Mouse (Mus musculus) embryonic facial prominence, embryonic 11.5 days (tissue): Measurements from ENCODE around the gene Fbxo48. TPM values are rescaled to one million over a fixed set of nuclear protein-coding genes. Genes with fewer than 3 reads are reported as not detected.

Source experiments
- ATAC-seq: fragments of 200-750 bp; cut with Nextera tagmentation; replicated peaks from 2 replicates; pipeline ENCODE4 v1.8.0; 2017; ENCODE audit warnings: low read depth; ENCODE audit not compliant: insufficient number of reproducible peaks, low FRiP score, low TSS enrichment
- DNase-seq: peaks from one replicate; pipeline ENCODE4 v3.0.0-alpha.2; 2015; ENCODE audit warnings: low spot score
- H3K27ac ChIP-seq: fragments of 300-500 bp; sonication (generic); replicated peaks from 2 replicates; pipeline ENCODE4 v1.5.1; 2014; ENCODE audit warnings: mild to moderate bottlenecking, low read depth, low read length, control low read depth
- H3K27me3 ChIP-seq: fragments of 300-500 bp; sonication (generic); 2 replicates; pipeline ENCODE4 v1.6.1; 2014; ENCODE audit warnings: mild to moderate bottlenecking, low read length, moderate library complexity, mixed read lengths; ENCODE audit not compliant: control insufficient read depth, insufficient read depth
- H3K36me3 ChIP-seq: fragments of 300-500 bp; sonication (generic); replicated peaks from 2 replicates; pipeline ENCODE4 v1.6.1; 2014; ENCODE audit warnings: low read depth, mild to moderate bottlenecking, low read length, moderate library complexity, mixed read lengths; ENCODE audit not compliant: control insufficient read depth, insufficient read depth
- H3K4me1 ChIP-seq: fragments of 300-500 bp; sonication (generic); 2 replicates; pipeline ENCODE4 v1.6.1; 2014; ENCODE audit warnings: low read length, mixed read lengths; ENCODE audit not compliant: control insufficient read depth, insufficient read depth
- H3K4me2 ChIP-seq: fragments of 300-500 bp; sonication (generic); 2 replicates; pipeline ENCODE4 v1.6.1; 2014; ENCODE audit warnings: low read depth, mild to moderate bottlenecking, control low read depth, low read length, moderate library complexity
- H3K4me3 ChIP-seq: fragments of 300-500 bp; sonication (generic); 2 replicates; pipeline ENCODE4 v1.5.1; 2014; ENCODE audit warnings: low read depth, low read length, control low read depth
- H3K9ac ChIP-seq: fragments of 300-500 bp; sonication (generic); replicated peaks from 2 replicates; pipeline ENCODE4 v1.6.1; 2014; ENCODE audit warnings: mild to moderate bottlenecking, control low read depth, low read length
- H3K9me3 ChIP-seq: fragments of 300-500 bp; sonication (generic); replicated peaks from 2 replicates; pipeline ENCODE4 v1.6.1; 2016; ENCODE audit warnings: mild to moderate bottlenecking, low read length, inconsistent platforms, mixed read lengths; ENCODE audit not compliant: control insufficient read depth
- WGBS: fragments of 180-500 bp; shearing (Covaris S2); extraction: QIAGEN DNeasy Blood & Tissue Kit; methylation state at CpG from one replicate; pipeline ENCODE4 v1.1.7; 2014; 5-methylcytosine and 5-hydroxymethylcytosine counted together
- polyA plus RNA-seq: library from polyadenylated mRNA; unstranded; fragments of >200 nt; fragmentation: Nextera tagmentation; extraction: Ambion mirVana; gene quantifications from 2 replicates; pipeline ENCODE4 v1.2.1, GENCODE M21; 2014

Fbxo48 gene
- polyA plus RNA-seq, 1 experiment from 2014 or later: 1.9 TPM

DNA sequence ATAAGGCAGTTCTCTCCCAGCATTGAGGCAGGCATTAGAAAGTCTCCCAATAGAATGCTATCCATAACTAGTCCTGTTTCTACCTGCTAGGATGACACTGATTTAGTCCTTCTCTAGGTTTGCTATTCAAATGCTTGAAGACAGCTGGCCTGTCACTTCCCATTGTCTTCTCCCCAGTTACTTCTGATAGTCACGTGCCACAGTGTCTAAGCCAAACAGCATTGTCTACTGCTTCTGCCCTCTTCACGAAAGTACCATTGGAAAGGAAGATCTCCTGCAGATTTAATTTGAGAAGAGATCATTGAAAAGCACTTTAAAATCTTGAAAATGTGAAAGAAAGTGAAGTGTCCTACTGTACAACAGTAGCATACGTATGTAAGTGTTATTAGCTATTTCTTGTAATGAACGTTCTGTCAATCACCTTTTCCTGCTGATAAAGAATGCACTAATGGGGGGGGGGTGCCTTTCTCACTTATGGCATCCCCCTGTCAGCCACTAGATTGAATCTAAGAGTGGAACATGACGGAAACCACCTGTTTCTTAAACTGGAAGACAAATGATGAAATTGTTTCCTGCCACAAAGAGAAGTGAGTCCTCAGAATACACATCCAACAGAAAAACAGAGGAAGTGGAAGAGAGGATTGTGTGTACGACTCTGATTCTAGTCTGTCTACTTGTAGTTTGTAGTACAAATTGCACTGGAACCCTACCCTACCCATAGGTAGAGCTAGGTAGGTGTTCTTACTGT lies 5.1 kb downstream of the Fbxo48 start:
- no peak overlapping the region for H3K9ac ChIP-seq
- ATAC-seq: no peak
- no peak overlapping the region for H3K27ac ChIP-seq
- H3K4me3 ChIP-seq: no peak overlapping the region
- no peaks in the 10 kb centered on the region for H3K36me3 ChIP-seq
- no peaks in the 10 kb centered on the region for H3K9me3 ChIP-seq
- H3K4me1 ChIP-seq: no peaks in the 10 kb centered on the region
- WGBS: 88% methylated on average over 6 of the region's 6 CpGs
- H3K27me3 ChIP-seq: no peaks in the 10 kb centered on the region
- no peak for DNase-seq
- no peak overlapping the region for H3K4me2 ChIP-seq

DNA sequence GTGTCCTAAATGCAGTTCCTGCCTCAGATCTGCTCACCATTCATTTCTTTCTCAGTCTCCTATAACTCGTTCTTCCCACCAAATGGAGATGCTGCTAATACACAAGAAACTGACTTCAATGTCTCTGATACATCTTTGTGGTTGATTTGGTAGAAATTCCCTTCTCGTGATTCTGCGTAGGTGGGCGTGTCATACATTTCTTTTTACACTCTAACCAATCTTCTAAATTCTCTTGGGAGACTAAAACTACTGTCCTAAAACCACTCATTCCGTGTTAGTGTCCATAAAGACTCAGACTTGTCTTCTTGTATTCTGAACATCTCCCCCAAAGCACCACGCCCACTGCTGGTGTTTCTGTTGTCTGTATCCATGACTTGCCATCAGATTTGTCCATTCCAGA lies 5.9 kb downstream of the Fbxo48 start:
- Histone ChIP-seq H3K27me3 (no peaks in the 10 kb centered on the region), H3K27ac (no peak overlapping the region), H3K4me3 (no peak overlapping the region), H3K4me1 (no peaks in the 10 kb centered on the region), H3K9ac (no peak overlapping the region), H3K9me3 (no peaks in the 10 kb centered on the region), H3K4me2 (no peak overlapping the region), H3K36me3 (no peaks in the 10 kb centered on the region)
- ATAC-seq (no peak), DNase-seq (no peak)
- WGBS: 92% methylated on average over 6 of the region's 6 CpGs

DNA sequence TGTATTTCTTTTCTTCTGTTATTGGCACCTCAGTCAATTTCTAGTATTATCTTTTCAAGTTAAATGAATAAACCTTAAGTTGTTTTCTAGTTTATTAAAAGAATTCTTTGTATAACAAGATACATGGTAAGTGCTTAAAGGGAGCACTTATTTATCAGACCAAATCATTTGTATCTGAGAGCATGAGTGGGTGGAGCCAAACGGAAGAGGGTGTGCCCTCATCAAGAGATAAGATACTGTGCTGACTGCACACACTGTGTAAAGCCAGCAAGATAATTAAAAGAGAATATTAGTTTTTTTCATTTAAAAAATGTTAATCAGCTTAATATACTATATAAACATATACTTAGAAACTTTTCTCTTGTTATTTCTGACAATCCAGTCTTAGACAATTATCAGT lies 7.3 kb downstream of the Fbxo48 start:
- no peak for DNase-seq
- Histone ChIP-seq H3K4me1 (no peaks in the 10 kb centered on the region), H3K4me2 (no peak overlapping the region), H3K9me3 (no peaks in the 10 kb centered on the region), H3K4me3 (no peak overlapping the region), H3K36me3 (no peaks in the 10 kb centered on the region), H3K27me3 (no peaks in the 10 kb centered on the region), H3K27ac (no peak overlapping the region), H3K9ac (no peak overlapping the region)
- WGBS: 90% methylated on average over 1 of the region's 1 CpGs
- no peak for ATAC-seq

DNA sequence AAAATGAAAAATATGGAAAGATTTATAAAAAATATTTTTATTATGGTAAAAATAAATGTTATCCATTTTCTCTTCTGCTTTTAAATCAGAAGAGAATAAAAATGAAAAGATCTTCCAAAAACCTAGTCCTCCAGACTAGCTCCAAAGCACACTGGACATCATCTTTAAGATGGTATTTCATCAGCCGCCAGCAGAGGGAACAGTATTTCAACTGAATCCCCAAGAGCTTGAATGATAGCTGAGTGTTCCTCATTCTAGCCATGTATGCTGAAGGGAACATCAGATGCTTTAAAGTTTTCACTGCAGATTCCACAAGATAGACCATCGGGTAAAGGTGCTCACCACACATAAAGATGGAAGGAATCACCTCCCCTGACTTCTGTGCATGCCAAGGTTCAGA lies 16.6 kb downstream of the Fbxo48 start:
- WGBS: 42% methylated on average over 2 of the region's 2 CpGs
- ATAC-seq (no peak), DNase-seq (peak; percentile 49)
- no peak overlapping the region for H3K4me2 ChIP-seq
- no peak overlapping the region for H3K27ac ChIP-seq
- H3K9me3 ChIP-seq: no peaks in the 10 kb centered on the region
- H3K36me3 ChIP-seq: no peaks in the 10 kb centered on the region
- no peaks in the 10 kb centered on the region for H3K4me1 ChIP-seq
- H3K4me3 ChIP-seq: no peak overlapping the region
- H3K9ac ChIP-seq: no peak overlapping the region
- no peaks in the 10 kb centered on the region for H3K27me3 ChIP-seq

DNA sequence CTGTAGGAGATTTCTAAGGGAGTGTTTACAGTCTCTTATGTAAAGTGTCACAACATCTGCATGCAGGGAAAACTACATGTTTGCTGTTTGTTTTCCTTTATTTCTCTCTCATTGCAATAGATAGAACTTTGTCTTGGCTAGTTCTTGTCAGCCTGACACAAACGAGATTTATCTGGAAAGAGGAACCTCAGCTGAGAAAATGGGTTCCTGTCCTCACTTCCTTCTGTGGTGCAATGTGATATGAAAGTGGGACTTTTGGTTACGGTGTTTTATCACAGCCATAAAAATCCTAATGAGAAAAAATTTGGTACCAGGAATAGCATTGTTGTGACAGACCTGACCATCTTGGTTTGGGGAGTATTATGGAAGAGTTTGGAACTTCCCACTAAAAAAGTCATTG lies 18.5 kb downstream of the Fbxo48 start:
- Histone ChIP-seq H3K4me1 (no peaks in the 10 kb centered on the region), H3K9ac (no peak overlapping the region), H3K36me3 (no peaks in the 10 kb centered on the region), H3K27me3 (no peaks in the 10 kb centered on the region), H3K4me2 (no peak overlapping the region), H3K4me3 (no peak overlapping the region), H3K27ac (no peak overlapping the region), H3K9me3 (no peaks in the 10 kb centered on the region)
- 78% methylated on average over 2 of the region's 2 CpGs for WGBS
- DNase-seq: no peak
- ATAC-seq: no peak

DNA sequence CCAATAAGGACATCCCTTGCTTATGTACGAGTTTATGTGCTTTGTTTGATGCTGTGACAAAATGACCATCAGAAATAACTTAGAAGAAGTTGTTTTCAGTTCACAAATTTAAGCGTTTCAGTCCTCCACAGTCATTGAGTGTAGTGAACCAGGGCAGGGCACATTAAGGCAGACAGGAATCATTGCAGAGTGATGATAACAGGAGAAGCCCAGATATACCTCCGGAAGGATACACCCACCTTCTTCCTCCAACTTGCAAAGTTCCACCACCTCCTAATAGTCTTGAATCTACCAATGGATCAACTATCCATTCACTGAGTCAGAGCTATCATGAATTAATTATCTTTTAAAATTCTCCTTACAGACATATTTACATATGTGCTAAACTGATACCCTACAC lies 20.9 kb downstream of the Fbxo48 start:
- Histone ChIP-seq H3K9ac (no peak overlapping the region), H3K27me3 (no peaks in the 10 kb centered on the region), H3K9me3 (no peaks in the 10 kb centered on the region), H3K4me3 (no peak overlapping the region), H3K4me1 (no peaks in the 10 kb centered on the region), H3K27ac (no peak overlapping the region), H3K36me3 (no peaks in the 10 kb centered on the region), H3K4me2 (no peak overlapping the region)
- 85% methylated on average over 3 of the region's 3 CpGs for WGBS
- ATAC-seq: no peak
- no peak for DNase-seq

DNA sequence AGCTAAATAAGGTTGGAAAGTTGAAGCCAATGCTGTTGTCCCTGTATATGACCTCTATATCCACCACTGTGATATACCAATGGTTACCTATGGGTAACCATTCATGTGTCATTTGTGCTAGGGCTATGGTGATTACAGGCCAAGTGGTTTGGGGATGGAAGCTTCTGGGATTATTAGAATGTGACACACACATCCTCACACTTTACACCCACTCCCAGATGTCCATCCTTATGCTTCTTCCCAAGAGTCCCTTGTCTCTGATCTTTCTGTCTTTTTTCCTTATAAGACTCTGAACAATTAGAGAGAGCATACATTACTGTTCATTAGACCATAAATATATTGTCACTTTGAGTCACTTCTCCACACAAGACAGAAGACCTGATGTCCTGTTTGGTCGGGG lies 21.9 kb downstream of the Fbxo48 start:
- no peak for DNase-seq
- Histone ChIP-seq H3K9me3 (no peaks in the 10 kb centered on the region), H3K27ac (no peak overlapping the region), H3K36me3 (no peaks in the 10 kb centered on the region), H3K4me1 (no peaks in the 10 kb centered on the region), H3K9ac (no peak overlapping the region), H3K4me2 (no peak overlapping the region), H3K4me3 (no peak overlapping the region), H3K27me3 (no peaks in the 10 kb centered on the region)
- 83% methylated on average over 1 of the region's 1 CpGs for WGBS
- ATAC-seq: no peak

DNA sequence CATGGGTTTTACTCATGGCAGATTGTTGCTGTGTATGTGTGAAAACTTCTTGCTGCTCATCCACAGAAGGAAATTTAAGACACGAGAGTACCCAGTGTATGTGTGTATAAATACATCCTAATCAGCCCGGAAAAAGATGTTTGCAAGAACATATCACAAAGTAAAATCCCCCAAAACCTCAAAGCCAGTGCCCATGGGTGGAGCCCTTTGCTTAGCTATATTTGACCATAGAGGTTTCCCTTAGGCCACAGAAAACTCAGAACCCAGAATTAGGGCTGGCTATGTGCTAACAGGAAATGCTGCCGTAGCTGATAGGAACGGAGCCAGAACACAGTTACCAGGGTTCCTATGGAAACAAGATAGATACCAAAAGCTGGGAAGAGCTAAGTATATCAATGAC lies 25.8 kb downstream of the Fbxo48 start:
- DNase-seq: no peak
- WGBS: 85% methylated on average over 4 of the region's 4 CpGs

More for the DNA sequence above, 25.8 kb downstream of the Fbxo48 start:
- H3K4me1 ChIP-seq: no peaks in the 10 kb centered on the region
- no peak overlapping the region for H3K4me3 ChIP-seq
- no peak for ATAC-seq
- no peaks in the 10 kb centered on the region for H3K27me3 ChIP-seq
- H3K9me3 ChIP-seq: no peaks in the 10 kb centered on the region
- H3K36me3 ChIP-seq: no peaks in the 10 kb centered on the region
- H3K27ac ChIP-seq: no peak overlapping the region
- H3K9ac ChIP-seq: no peak overlapping the region
- H3K4me2 ChIP-seq: no peak overlapping the region
